Mouse (Mus musculus) heart, embryonic 16.5 days (tissue): ENCODE measurements around the gene Gm15140. TPM values are rescaled to one million over a fixed set of nuclear protein-coding genes. Genes with fewer than 3 reads are reported as not detected.
"Not testable (repeated sequence)": the region's sequence is repeated elsewhere in the genome, so short reads cannot be mapped to it uniquely, and the experiment has no call there.

Source experiments
- ATAC-seq: fragments of 200-750 bp; cut with Nextera tagmentation; replicated peaks from 2 replicates; pipeline ENCODE4 v1.8.0; 2017; ENCODE audit warnings: moderate number of reproducible peaks; ENCODE audit not compliant: insufficient read depth, low FRiP score; ENCODE audit errors: extremely low read depth
- H3K27ac ChIP-seq: fragments of 300-500 bp; sonication (generic); 2 replicates; pipeline ENCODE4 v1.5.1; 2014; ENCODE audit warnings: mild to moderate bottlenecking, low read length, control low read depth, moderate library complexity
- H3K27me3 ChIP-seq: fragments of 300-500 bp; sonication (generic); 2 replicates; pipeline ENCODE4 v1.6.1; 2014; ENCODE audit warnings: low read length, mixed read lengths; ENCODE audit not compliant: control insufficient read depth, insufficient read depth
- H3K36me3 ChIP-seq: fragments of 300-500 bp; sonication (generic); 2 replicates; pipeline ENCODE4 v1.6.1; 2014; ENCODE audit not compliant: control insufficient read depth, insufficient read depth
- H3K4me1 ChIP-seq: fragments of 300-500 bp; sonication (generic); 2 replicates; pipeline ENCODE4 v1.6.1; 2014; ENCODE audit warnings: low read length, mixed read lengths; ENCODE audit not compliant: control insufficient read depth, insufficient read depth
- H3K4me2 ChIP-seq: fragments of 300-500 bp; sonication (generic); 2 replicates; pipeline ENCODE4 v1.6.1; 2014; ENCODE audit warnings: low read depth, mild to moderate bottlenecking, control low read depth, low read length
- H3K4me3 ChIP-seq: fragments of 300-500 bp; sonication (generic); 2 replicates; pipeline ENCODE4 v1.5.1; 2014; ENCODE audit warnings: mild to moderate bottlenecking, control low read depth, low read length
- H3K9ac ChIP-seq: fragments of 300-500 bp; sonication (generic); 2 replicates; pipeline ENCODE4 v1.6.1; 2014; ENCODE audit warnings: low read length, control low read depth
- H3K9me3 ChIP-seq: fragments of 300-500 bp; sonication (generic); replicated peaks from 2 replicates; pipeline ENCODE4 v1.6.1; 2016; ENCODE audit warnings: low read length; ENCODE audit not compliant: control insufficient read depth
- WGBS: fragments of 180-500 bp; shearing (Covaris S2); extraction: QIAGEN DNeasy Blood & Tissue Kit; methylation state at CpG from one replicate; pipeline ENCODE4 v1.1.7; 2014; 5-methylcytosine and 5-hydroxymethylcytosine counted together
- polyA plus RNA-seq: library from polyadenylated mRNA; unstranded; fragments of >200 nt; fragmentation: Nextera tagmentation; extraction: Ambion mirVana; gene quantifications from 2 replicates; pipeline ENCODE4 v1.2.1, GENCODE M21; 2015

Gene Gm15140
- polyA plus RNA-seq = not detected in 2 replicates

DNA sequence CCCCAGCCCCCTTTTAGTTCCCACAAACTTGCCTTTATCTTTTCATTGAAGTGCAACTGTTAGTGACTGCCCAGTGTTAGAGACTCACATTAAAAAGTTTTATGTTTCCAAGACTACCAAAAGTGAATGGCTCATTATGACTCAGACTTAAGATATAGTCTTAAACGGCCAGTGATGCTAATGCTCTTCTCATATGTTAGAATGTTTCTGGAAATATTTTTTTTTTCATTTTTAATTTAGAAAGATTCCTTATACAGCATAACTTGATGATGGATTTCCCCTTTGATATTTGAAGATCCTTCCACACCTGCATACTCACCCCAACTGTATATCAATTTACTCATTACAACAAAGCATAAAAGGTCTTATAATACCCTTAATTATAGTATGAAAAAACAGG is at the start of gene Gm15140:
Gm15140 (minus strand) TSS at position 101 of the 400 bp plus-strand sequence.
- H3K9ac ChIP-seq, ATAC-seq, H3K27me3 ChIP-seq, H3K9me3 ChIP-seq, H3K4me2 ChIP-seq, H3K4me1 ChIP-seq, H3K36me3 ChIP-seq, H3K4me3 ChIP-seq, H3K27ac ChIP-seq: not testable (repeated sequence)
- WGBS = 65% methylated on average over 1 of the region's 1 CpGs

Other genes starting within 250 kb of the Gm15140 start
- not detected in 2 replicates for gene Samt1, start 108.0 kb downstream of the Gm15140 start, polyA plus RNA-seq
- gene 4921511M17Rik, start 86.9 kb downstream of the Gm15140 start, polyA plus RNA-seq = not detected in 2 replicates
- not detected in 2 replicates for gene Gm10057, start 65.6 kb downstream of the Gm15140 start, polyA plus RNA-seq
- not detected in 2 replicates for gene 4930524N10Rik, start 222.7 kb upstream of the Gm15140 start, polyA plus RNA-seq